Mouse (Mus musculus): Measurements from ENCODE around the gene Qrfpr.

Qrfpr gene

GRCm38 (mm10) chr3:36221743-36222682, at the start of gene Qrfpr:
Gene Qrfpr (minus strand): TSS chr3:36222313.
- no peak for DNase-seq (ENCODE audit: low read depth, low spot score)

- DNase-seq (ENCODE audit: low read depth, low spot score) = no peak
These were observed 41.8 kb upstream of the Qrfpr start for GRCm38 (mm10) chr3:36263873-36264272.

GRCm38 (mm10) chr3:36263265-36263664, 41.2 kb upstream of the Qrfpr start:
- no peak for DNase-seq (ENCODE audit: low read depth, low spot score)

GRCm38 (mm10) chr3:36250585-36250984, 28.5 kb upstream of the Qrfpr start:
- no peak for DNase-seq (ENCODE audit: low read depth, low spot score)

- no peak for DNase-seq (ENCODE audit: low read depth, low spot score)
These were observed 26.3 kb upstream of the Qrfpr start for GRCm38 (mm10) chr3:36248446-36248845.

- no peak for DNase-seq (ENCODE audit: low read depth, low spot score)
These were observed 7.8 kb upstream of the Qrfpr start for GRCm38 (mm10) chr3:36229941-36230340.

- DNase-seq (ENCODE audit: low read depth, low spot score) = no peak
These were observed 5.1 kb upstream of the Qrfpr start for GRCm38 (mm10) chr3:36227246-36227645.

- no peak for DNase-seq (ENCODE audit: low read depth, low spot score)
These were observed 1.2 kb upstream of the Qrfpr start for GRCm38 (mm10) chr3:36223361-36223760.

GRCm38 (mm10) chr3:36212758-36213157, 9.4 kb downstream of the Qrfpr start:
- DNase-seq (ENCODE audit: low read depth, low spot score) = no peak

GRCm38 (mm10) chr3:36210939-36211338, 11.2 kb downstream of the Qrfpr start:
- DNase-seq (ENCODE audit: low read depth, low spot score) = no peak

- DNase-seq (ENCODE audit: low read depth, low spot score) = no peak
These were observed 12.1 kb downstream of the Qrfpr start for GRCm38 (mm10) chr3:36209776-36210555.

GRCm38 (mm10) chr3:36207520-36208264, 14.4 kb downstream of the Qrfpr start:
- DNase-seq (ENCODE audit: low read depth, low spot score) = no peak

- no peak for DNase-seq (ENCODE audit: low read depth, low spot score)
These were observed 19.2 kb downstream of the Qrfpr start for GRCm38 (mm10) chr3:36202932-36203331.

- DNase-seq (ENCODE audit: low read depth, low spot score) = no peak
These were observed 21.0 kb downstream of the Qrfpr start for GRCm38 (mm10) chr3:36201098-36201497.

GRCm38 (mm10) chr3:36189243-36189642, 32.9 kb downstream of the Qrfpr start:
- DNase-seq (ENCODE audit: low read depth, low spot score) = no peak

- DNase-seq (ENCODE audit: low read depth, low spot score) = no peak
These were observed 35.6 kb downstream of the Qrfpr start for GRCm38 (mm10) chr3:36186510-36186909.

- peak; percentile 6 for DNase-seq (ENCODE audit: low read depth, low spot score)
These were observed 40.6 kb downstream of the Qrfpr start for GRCm38 (mm10) chr3:36181519-36181918.

- DNase-seq (ENCODE audit: low read depth, low spot score) = no peak
These were observed 48.4 kb downstream of the Qrfpr start for GRCm38 (mm10) chr3:36173761-36174160.

GRCm38 (mm10) chr3:36171348-36171747, 50.8 kb downstream of the Qrfpr start:
- DNase-seq (ENCODE audit: low read depth, low spot score) = no peak

GRCm38 (mm10) chr3:36170670-36171210, 51.4 kb downstream of the Qrfpr start:
- DNase-seq (ENCODE audit: low read depth, low spot score) = no peak

GRCm38 (mm10) chr3:36155268-36155667, 66.8 kb downstream of the Qrfpr start:
- DNase-seq (ENCODE audit: low read depth, low spot score) = no peak
